ENCODE assay signal across 9 mouse cellular contexts in the genomic region with DNA sequence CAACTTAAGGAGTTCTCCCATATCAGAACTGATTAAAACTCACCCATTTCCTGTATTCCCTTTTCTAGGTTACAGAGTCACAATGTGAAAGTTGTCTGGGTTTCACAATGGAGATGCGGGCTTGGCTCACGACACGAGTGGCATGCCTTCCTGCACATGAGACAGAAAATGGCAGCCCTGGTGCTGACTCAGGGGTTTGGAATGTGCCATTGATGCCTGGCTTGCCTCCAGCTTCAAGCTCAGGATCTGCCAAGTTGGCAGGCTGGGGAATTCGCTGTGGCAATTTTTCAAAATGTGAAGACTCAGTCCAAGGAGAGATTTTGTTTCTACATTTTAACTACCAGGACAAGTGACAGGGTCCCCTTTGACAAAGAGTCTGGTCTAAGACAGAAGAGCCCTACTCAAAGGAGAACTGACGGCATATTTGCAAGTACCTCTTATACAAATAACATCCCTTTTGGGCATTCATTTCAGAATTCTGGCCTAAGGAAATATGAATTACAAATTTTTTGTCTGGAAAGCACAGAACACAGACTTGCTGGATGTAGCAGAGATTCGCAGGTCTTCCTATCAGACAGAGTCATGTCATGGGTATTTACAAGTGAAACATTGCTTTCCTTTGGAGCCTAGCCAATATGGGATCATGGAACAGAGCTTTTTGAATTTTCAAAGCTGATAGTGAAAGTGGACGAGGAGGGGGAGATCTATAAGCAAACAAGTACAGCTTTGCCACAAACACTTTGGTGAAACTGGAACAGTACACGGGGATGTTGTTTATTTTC.
DNase-seq lines count a peak whose midpoint lies in the region; ATAC-seq and TF ChIP-seq lines count a peak whose summit lies in the region.
"Had no signal": no experiment of that assay in that cellular context is flagged by ENCODE, and none has a peak within 500 bp of the region (broad histone marks: within the 10 kb centered on the region; RNA-seq: fewer than 3 reads in every experiment).

No protein-coding gene starts in this region.

- peaks cover 3% of the 10 kb centered on the region for H3K4me1 ChIP-seq in cerebellum, adult 2 months (ENCODE audit: control insufficient read depth, insufficient read depth, low read length)
- H3K4me1 ChIP-seq in midbrain, embryonic 14.5 days (ENCODE audit: control insufficient read depth, insufficient read depth, low read length): peaks cover 14% of the 10 kb centered on the region; the same call in 1 of the 2 replicates
- H3K4me1 ChIP-seq: megakaryocyte, embryonic 14.5 days had no signal

- no peak; the same call in 1 of the 2 replicates for ATAC-seq in midbrain, embryonic 14.5 days (ENCODE audit: low FRiP score, low TSS enrichment)

- no peak overlapping the region for H3K9ac ChIP-seq in midbrain, embryonic 14.5 days (replicated peaks; ENCODE audit: low read length)

- no peak overlapping the region for H3K4me3 ChIP-seq in cerebellum, adult 2 months (replicated peaks; ENCODE audit: insufficient read depth, low read depth, low read length)
- H3K4me3 ChIP-seq in left cerebral cortex, adult 2 months: no peak overlapping the region
- H3K4me3 ChIP-seq in midbrain, embryonic 14.5 days (replicated peaks; ENCODE audit: low read depth, low read length): no peak overlapping the region
- H3K4me3 ChIP-seq: megakaryocyte, embryonic 14.5 days had no signal

- no peak overlapping the region for H3K27ac ChIP-seq in cerebellum, adult 2 months (ENCODE audit: insufficient read depth, low read length)
- no peak overlapping the region for H3K27ac ChIP-seq in left cerebral cortex, adult 2 months
- peak overlapping the region; percentile 49 for H3K27ac ChIP-seq in midbrain, embryonic 14.5 days (replicated peaks; ENCODE audit: low read depth, low read length)

- TF ChIP-seq POLR2A in cerebellum, adult 2 months (IDR thresholded peaks at IDR 0.05; ENCODE audit: borderline replicate concordance, insufficient read depth, low read length): no peak

- no peak for TF ChIP-seq CTCF in cerebellum, adult 2 months (IDR thresholded peaks at IDR 0.05; ENCODE audit: borderline replicate concordance, insufficient read depth, low read depth, low read length)
- TF ChIP-seq CTCF in left cerebral cortex, adult 2 months (IDR thresholded peaks at IDR 0.05): no peak

- peak overlapping the region; percentile 13 for H3K4me2 ChIP-seq in midbrain, embryonic 14.5 days (ENCODE audit: low read length)

- intact Hi-C loops in heart, postnatal 36 days (cut with DNase I): loop anchor here (10.0 kb wide), 1 partner anchor 98 kb away; no protein-coding TSS in a partner anchor
- intact Hi-C loops in left cerebral cortex, adult 2 months (cut with DNase I): no loop called here

- no peaks in the 10 kb centered on the region for H3K36me3 ChIP-seq in midbrain, embryonic 14.5 days (ENCODE audit: control insufficient read depth, insufficient read depth, low read length)

- 22% methylated on average over 8 of the region's 8 CpGs for WGBS in cerebellum, adult 2 months
- WGBS in midbrain, embryonic 14.5 days: 36% methylated on average over 8 of the region's 8 CpGs

- no peaks in the 10 kb centered on the region for H3K9me3 ChIP-seq in midbrain, embryonic 14.5 days (ENCODE audit: control insufficient read depth, low read length)

- H3K27me3 ChIP-seq in cerebellum, adult 2 months (ENCODE audit: control insufficient read depth, insufficient read depth, low read length): no peaks in the 10 kb centered on the region; the same call in 1 of the 2 replicates
- H3K27me3 ChIP-seq in midbrain, embryonic 14.5 days (ENCODE audit: control insufficient read depth, insufficient read depth, low read length): no peaks in the 10 kb centered on the region
- H3K27me3 ChIP-seq: megakaryocyte, embryonic 14.5 days had no signal

- DNase-seq in ZHBTc4 (ENCODE audit: low read depth, low spot score): peak; percentile 12
- peak; percentile 64 to 71 for DNase-seq in cerebellum, adult 2 months
- DNase-seq in forelimb bud, embryonic 11.5 days (ENCODE audit: low read depth, low spot score): peak; percentile 62
- DNase-seq in heart, postnatal 36 days: peak; percentile 70 to 72
- peak; percentile 25 to 38 for DNase-seq in left cerebral cortex, adult 2 months (ENCODE audit: extremely low spot score in 1 of 2, low spot score in 2 of 2)
- DNase-seq in midbrain, embryonic 14.5 days: peak; percentile 86
- peak; percentile 72 for DNase-seq in testis, postnatal 10 days (ENCODE audit: low spot score)
- DNase-seq in c-Kit-positive CD71-positive TER-119-positive erythroid progenitor cells, embryonic 14.5 days (ENCODE audit: low spot score): no peak
